Mouse (Mus musculus) cerebellum, adult 9-11 months (tissue): ENCODE results near the gene Sigirr.

Experiments used
- DNase-seq: peaks from one replicate; pipeline ENCODE4 v3.0.0; 2022

The Sigirr gene

GRCm38 (mm10) chr7:141059929-141060328 is 40.4 kb downstream of the Sigirr start:
- DNase-seq = no peak

- peak; percentile 9 for DNase-seq
Measured at GRCm38 (mm10) chr7:141058601-141059341, 41.6 kb downstream of the Sigirr start.

DNA sequence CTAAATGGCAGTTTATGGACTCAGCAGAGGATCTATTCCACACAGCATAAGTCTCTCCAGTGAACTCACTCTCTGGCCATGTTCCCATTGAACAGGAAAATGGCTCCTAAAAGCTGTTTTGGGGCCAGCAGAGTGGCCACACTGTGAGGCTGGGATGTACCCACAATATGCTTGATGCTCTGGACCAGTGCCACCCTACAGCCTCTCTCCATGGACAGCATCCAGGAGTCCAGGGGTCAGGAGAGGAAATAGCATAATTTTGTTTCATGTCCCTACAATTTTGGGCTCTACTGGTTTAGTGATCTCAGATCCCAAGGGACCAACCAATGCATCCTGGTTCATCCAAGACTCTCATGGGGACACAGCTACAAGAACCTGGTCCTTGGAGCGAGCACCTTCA is 42.8 kb downstream of the Sigirr start:
- peak; percentile 29 for DNase-seq

DNA sequence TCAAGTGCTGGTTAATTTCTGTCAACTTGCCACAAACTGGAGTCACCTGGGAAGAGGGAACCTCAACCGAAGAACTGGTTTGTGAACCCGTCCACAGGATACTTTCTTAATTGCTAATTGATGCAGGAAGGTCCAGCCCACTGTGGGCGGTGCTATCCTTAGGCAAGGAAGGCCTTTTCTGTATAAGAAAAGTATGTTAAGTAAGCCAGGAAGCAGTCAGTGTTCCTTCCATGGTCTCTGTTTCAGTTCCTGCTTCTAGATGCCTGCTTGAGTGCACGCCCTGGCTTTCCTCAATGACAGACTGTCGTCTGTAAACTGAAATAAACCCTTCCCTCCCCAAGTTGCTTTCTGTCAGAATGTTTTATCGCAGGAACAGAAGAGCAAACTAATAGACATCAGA is 43.4 kb downstream of the Sigirr start:
- no peak for DNase-seq

- DNase-seq = no peak
Measured at GRCm38 (mm10) chr7:141055785-141056184, 44.6 kb downstream of the Sigirr start.

GRCm38 (mm10) chr7:141052421-141052820 is 48.0 kb downstream of the Sigirr start:
- no peak for DNase-seq

GRCm38 (mm10) chr7:141052016-141052415 is 48.4 kb downstream of the Sigirr start:
- no peak for DNase-seq

GRCm38 (mm10) chr7:141051060-141051685 is 49.2 kb downstream of the Sigirr start:
- DNase-seq = no peak

DNA sequence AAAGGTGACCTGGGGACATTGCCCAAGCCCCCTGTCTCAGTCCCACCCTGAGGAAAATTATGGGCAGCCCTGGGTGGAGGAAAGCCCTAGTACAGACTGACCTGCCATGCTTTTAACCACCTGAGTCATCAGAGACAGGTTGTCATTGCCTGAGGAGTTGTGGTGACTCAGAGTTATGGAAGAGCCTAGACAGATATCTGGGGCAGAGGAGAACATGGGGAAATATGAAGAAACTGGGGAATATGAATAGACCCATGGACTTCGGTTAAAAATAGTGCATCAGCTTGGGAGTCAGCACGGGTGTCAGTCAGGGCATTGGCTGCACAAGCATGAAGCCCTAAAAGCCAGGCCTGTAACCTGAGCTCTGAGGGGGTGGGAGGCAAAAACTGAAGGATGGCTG is 51.0 kb downstream of the Sigirr start:
- no peak for DNase-seq

GRCm38 (mm10) chr7:141048226-141049218 is 51.9 kb downstream of the Sigirr start:
- peak; percentile 85 for DNase-seq

- DNase-seq = peak; percentile 77
Measured at GRCm38 (mm10) chr7:141047581-141048225, 52.7 kb downstream of the Sigirr start.

- DNase-seq = peak; percentile 25
Measured at GRCm38 (mm10) chr7:141046931-141047580, 53.3 kb downstream of the Sigirr start.

DNA sequence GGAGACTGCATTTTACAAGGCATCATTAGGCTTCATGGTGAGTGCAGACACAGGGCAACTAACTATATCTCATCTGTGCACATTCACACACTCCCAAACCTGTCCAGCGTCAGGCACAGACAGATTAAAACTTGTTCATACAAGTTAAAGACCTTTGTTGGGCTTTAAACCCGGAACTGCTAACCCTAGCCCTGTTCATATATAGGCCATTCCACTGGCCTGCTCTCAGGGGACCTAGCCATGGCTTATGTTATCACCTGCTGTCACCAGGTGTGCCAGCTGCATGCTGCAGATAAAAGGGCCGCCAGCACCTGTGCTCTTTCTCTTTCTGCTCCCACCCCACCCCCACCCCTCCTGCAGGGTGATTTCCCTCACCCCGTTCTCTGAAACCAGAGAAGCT is 57.8 kb downstream of the Sigirr start:
- DNase-seq = no peak

DNA sequence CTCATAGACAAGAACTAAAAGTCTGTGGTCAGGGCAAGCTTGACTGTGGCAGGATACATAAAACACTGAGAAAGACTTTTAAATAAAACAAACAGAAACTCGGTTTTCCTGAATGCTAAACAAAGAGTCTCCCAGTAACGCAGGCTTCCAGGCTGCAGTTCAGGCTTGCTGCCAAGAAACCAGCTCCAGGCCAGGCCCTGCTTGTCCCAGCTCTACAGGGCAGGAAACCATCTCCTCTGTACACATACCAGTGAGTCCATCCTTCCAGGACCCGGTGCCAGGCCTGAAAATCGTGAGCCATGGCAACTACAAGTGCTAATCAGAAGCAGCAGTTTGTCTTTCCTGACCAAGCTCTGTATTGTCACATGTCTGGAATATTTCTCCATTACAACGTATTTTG is 58.7 kb downstream of the Sigirr start:
- peak; percentile 61 for DNase-seq
